Mouse (Mus musculus) spleen, postnatal 4 days (tissue): ENCODE data around the gene Psmb5.

Experiments
- DNase-seq, 2 experiments: peaks; one replicate each; pipeline ENCODE4 v3.0.0; 2022; ENCODE audit warnings: low spot score in 2 of 2

Gene Psmb5

DNA sequence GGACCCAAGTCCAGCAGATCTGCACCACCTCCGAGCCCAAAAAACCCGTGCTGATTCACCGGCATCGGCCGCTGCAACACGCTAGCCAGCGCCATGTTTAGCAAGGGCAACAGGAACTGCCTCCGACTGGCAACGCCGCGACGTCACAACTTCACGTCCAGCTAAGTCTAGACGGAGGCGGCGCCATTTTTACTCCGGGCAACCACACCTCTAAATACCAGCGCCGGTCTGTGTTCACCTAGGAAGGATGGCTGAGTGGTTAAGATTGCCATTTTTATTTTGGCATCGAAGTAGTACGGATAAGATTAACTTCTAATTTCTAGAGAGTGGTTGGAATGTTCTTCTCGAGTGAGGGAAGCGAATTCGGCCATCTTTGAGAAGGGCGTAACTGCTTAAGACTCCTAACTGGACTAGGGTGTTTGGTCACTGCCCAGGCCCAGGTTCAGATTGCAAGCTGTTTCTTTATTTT is at the start of gene Psmb5:
TSS of gene Psmb5 (minus strand) at position 126 of the 469 bp plus-strand sequence.
- DNase-seq: peak; percentile 85 to 93

DNA sequence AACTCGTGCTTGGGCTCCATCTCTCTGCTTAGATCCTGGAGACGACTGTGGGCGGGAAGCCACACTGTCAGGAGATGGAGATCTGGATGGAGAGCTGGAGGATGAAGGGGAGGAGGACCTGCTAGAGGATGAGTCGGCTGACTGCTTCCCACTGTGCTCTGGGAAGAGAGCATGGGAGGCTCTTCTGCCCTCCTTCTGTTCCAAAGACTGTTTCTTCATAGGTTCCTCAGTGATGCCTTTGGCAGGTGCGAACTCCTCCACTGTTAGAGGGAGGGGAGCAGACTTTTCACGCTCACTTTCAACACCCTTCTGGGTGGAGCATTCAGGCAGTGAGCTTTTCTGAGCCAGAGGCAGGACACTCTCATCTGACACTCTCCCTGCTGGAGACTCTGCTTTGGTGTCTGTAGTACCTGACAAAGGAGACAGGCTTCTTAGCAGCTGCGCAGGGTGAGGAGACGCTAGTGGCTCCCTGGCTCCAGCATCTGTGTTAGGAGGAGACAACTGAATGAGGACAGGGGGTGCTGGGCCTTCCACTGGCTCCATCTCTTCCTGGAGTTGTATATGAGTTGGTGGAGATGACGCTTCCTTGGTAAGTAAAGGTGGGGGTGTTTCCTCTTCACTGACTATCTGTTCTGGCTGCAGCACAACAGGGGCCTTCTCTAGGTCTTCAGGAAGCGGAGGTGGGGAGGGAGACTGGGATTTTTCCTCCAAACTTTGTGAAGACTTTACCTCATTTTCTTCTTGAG is 46.8 kb upstream of the Psmb5 start:
- DNase-seq: no peak

DNA sequence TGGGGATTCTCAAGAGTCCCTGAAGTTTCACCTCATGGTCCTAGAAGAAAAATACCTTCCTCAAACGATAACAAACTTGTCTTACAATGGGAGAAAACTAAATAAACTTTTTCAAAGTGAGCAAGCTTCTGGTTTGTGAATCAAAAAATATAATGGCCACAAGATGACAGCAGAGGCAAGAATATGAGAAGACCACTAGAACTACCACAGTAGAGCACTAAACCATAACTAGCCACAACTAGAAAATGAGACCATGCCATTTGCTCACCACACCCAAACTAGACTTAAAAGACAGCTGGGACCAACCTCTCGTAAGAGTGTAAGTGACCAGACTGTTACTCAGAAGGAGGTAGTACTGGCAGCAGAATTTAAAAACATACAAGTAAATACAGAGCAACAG is 42.2 kb upstream of the Psmb5 start:
- DNase-seq: no peak

DNA sequence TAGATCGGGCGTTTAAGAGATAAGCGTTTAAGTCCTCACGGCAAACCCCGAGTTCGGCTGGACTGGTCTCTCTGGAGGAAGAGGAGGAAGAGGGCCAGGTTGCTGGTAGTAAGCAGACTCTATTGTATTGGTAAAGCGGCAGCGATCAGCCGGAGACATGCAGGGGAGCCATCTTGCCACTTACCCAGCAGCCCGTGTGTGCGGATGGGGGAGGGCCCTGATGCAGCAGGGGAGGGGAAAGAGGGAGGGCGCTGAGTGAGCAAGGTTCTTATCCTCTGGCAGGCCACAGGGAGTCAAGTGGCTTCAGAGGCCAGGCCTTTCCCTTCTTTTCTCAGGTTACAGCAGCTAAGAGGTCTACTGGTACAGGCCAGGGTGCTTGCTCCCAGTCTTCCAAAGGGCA is 35.7 kb upstream of the Psmb5 start:
- peak; percentile 81 to 89 for DNase-seq

DNA sequence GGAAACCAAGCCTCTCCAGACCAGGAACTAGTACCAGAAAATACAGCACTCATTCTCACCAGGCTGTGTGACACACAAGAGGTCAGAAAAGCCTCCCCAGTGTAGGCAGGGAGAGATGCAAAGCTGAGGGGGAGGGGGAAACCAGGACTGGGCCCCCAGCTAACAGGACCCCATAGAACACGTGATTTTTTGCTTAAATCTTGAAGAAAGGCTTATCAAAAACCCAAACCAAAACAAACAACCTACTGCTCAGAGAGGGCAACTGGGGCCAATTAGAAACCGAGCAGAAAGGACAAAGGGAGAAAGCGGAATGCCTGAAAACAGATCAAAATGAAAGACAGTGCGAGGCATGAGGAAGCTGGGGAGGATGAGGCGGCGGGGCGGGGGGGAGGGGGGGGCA is 35.0 kb upstream of the Psmb5 start:
- DNase-seq: no peak

DNA sequence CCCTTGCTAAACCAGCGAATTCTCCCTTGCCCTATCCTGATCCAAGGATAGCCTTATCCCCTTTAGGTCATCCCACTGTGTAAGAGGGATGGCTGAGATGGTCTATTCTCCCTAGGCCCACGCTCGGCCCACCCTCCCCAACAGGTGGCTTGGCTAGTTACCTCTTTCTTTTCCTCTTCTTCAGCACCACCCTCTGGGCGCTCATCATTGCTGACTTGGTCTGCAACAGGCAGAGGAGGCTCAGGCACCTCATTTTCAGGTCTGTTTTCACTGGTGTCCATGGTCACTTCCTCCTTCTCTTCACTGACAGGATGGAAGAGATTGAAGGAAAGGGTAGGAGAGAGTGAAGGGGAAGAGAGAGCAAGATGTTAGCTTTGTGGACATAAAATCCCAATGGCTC is 33.7 kb upstream of the Psmb5 start:
- no peak for DNase-seq

DNA sequence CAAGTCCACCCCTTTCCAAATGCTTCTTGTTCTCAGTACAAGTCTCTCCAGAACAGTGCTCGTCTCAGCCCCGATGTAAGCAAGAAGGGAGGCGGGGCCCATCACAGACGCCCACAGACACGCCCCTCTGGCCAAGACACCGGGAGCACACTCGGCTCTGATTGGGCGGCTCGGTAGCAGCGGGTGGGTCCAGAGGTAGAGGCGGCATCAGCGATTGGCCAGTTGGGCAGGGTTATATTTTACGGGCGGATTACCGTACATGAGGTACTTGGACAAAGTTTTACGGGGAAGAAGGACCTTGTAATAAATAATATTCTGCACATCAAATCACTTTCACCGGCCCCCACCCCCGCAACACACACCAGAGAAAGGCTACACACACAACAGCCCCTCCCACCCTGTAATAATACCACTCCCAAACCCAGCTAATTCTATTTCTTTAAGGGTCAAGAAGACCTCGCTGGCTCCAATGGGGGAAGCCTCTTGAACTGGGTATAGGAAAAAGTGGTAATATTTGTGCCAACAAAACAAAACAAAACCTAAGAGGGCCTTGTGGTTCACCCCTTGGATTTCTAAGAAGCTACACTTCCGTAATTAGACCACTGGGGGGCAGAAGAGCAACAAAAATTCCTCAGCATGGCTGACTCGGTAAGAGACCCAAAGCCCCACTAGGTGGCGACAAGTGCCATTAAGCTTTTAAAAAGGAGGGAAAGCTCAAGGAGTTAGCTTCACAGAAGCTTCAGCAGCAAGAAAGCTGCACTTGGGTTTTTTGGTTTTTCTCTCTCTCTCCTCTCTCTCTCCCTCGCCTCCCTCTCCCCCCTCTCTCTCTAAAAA is 33.0 kb upstream of the Psmb5 start:
- DNase-seq: peak; percentile 88 to 93

DNA sequence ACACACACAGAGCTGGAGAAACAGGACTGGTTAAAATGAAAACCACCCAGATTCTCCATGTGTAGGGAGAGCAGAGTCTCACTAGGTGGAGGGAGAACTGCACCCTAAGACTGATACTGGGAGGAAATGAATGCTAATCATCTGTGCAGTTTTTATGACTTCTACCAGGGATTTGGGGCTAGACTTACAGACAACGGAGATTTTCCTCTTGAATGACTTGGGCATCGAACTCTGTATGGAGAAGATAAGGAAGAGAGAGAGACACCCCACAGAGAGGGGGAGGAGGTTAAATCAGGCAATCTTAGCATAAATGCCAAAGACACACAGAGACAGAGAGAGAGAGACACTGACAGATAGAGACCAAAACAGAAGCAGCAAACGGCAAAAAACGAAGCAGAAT is 30.1 kb upstream of the Psmb5 start:
- DNase-seq: no peak

DNA sequence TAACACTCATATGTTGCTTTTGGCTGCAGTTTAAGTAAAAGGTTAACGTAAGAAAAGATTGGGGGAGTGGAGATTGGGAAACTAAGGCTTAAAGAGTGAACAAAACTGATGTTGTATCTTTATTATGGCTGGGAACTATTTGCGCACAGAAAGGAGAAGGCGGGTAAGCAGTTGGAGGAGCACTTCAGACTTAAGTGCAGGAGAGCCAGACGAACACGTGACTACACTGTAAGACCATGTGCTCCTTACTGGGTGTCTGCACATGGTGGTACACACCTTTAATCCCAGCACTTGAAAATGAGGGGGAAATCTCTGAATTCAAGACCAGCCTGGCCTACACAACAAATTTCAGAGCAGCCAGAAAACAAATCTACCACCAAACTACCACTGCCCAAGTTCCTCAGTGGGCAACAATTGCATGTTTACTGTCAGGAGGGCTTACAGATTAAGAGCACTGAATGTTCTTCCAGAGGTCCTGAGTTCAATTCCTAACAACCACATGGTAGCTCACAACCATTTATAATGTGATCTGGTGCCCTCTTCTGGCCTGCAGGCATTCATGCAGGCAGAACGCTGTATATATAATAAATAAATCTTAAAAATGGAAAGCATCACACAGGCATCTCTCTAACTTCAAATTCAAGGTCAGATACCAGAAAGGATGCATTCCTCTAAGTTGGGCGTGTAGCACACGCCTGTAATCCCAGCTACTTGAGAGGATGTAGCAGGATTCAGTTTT is 29.2 kb upstream of the Psmb5 start:
- no peak for DNase-seq

DNA sequence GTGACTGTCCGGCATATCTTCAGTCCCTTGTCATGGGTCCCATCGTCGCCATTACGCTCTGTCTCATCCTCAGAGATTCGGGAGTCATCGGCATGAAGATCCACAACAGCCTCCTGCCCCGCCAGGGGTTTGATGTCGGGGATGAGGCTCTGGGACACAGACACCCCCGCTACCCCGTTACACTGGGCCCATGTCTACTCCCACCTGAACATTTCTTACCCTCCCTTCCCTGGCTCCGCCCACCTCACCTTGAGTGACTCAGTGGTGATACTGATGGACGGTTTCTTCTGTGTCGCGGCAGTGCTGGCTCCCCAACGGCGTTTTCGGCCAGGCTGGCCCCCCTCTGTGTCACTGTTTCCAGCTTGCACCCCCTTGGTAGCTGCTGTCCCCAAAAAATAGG is 28.6 kb upstream of the Psmb5 start:
- no peak for DNase-seq

DNA sequence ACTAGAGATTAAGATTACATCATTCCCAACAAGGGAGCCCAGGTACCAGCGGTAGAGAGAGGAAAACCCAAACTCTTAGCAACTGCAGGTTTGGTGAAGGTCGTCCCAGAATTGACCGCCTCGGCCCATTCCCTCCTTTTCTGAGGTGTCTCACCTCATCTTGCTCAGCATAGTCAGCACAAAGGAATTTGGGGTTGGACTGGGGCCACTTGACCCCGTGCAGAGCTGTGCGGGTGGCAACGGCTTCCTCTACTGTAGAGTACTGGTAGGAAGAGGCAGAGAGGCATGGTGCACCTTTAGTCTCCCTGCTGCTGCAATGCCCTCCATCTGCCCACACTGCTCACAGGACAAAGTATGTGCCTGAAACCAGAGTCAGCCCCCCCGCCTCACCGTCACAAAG is 26.5 kb upstream of the Psmb5 start:
- DNase-seq: no peak

DNA sequence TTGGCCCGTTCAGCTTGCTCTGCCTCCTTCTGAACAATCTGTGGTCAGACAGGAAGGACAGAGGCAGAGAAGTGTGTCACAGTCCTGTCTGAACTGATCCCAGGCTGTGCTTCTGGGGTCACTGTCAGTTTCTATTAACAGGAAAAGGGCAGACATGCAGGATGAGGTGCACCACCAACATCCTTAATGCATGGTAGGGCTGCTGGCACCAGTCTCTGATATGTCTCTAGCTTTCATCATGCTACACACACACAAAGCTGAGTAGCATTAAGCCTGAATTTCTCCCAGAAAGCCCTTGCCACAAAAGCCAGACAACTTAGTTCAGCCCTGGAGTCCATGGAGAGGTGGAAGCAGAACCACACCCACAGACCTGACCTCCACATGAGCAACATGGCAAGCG is 25.2 kb upstream of the Psmb5 start:
- no peak for DNase-seq

DNA sequence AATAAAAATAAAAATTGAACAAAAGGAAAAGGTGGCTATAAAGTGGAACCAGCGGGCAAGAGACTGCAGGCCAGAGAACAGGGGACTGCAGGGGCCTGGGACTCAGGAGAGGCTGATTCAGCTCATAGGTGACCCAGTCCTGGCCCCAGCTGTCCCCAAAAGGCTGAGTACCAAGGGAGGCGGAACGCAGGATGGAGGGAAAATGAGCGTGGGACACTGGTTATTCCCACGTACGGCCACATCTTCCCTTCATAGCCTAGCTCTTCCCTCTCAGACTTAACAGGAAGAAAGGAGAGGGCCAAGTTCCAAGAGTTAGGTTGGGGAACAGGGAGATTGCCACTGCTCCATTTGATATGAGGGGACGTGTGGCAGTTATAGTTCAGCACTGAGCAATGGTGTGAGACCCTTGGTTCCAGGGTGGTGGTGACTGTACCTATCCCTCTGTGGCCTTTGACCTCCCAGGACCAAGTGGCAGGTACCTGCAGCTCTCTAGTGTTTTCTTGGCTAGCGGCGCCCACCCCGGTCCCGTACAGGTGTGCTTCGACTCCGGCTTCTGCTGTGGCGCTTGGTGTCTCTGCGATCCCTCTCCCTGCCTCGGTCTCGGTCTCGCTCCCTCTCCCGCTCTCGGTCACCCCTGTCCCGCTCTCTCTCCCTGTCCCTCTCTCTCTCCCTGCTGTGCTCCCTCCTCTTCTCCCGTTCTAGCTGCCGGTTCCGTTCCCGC is 24.6 kb upstream of the Psmb5 start:
- DNase-seq: peak in 1 of 2 experiments; percentile 67

DNA sequence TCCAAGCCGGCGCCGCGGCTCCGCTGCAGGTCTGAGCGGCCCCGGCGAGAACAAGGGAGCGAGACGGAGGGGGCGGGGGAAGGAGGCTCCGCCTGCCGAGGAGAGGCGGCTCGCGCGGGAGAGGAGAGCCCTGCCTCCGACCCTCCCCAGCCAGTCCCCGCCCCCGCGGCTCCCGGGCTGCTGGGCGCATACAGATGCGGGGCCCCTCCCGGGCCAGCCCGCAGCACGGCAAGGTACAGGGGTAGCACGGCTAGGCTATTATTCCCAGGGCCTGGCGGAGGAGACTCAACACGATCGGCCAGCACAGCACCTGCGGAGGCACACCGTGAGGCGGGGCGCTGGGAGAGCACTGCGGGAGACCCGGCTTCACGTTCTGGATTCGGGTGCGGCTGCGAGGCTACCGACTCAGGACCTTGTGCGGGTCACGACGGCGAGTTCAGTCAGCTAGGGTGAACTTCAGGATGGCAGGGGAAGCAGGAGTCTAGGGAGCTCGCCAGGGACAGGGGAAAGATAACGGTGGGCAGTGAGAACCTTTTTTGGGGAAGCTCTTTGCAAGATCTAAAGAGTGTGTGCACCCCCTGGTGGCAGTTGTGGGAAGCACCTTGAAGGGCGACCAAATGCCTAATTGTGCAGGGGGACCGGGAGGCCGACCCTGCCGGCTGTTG is 23.6 kb upstream of the Psmb5 start, which contains the start of gene Cdh24:
TSS of gene Cdh24 (minus strand) at position 60 of the 665 bp plus-strand sequence.
- peak; percentile 85 to 96 for DNase-seq

DNA sequence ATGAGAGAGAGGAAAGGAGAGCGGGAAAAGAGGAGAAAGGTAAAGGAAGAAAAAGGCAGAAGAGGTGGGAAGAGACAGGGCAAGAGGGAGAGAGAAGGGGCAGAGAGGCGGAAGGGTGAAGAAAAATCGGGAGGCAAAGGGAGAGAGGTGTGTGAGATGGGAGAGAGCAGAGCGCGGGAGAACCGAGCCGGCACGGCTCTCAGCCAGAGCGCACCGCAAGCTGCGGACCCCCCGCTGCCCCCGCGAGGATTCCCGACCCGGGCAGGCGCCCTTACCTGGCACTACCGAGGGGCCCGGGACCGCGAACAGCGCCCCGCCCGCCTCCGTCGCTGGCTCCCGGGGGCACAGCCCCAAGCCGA is 23.1 kb upstream of the Psmb5 start, which contains the start of gene Gm17606:
TSS of gene Gm17606 (plus strand) at position 7 of the 359 bp plus-strand sequence.
- DNase-seq: no peak

DNA sequence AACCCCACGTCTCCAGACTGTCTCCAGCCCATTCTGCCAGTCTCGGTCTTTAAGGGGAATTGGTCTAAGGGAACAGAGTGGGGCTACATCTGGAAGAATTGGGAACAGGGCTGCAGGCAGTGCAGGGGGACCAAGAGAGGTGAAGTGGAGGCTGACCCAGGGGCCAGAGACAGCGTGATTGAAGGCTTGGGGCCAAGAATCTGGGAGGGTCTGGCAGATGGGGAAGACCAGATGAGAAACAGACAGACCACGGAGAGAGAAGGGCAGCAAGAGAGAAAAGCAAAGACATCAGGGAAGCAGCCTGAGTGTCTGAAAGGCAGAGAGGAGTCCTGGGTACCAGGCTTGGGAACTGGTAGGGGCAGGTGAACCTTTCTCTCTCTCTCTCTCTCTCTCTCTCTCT is 22.3 kb upstream of the Psmb5 start:
- no peak for DNase-seq

DNA sequence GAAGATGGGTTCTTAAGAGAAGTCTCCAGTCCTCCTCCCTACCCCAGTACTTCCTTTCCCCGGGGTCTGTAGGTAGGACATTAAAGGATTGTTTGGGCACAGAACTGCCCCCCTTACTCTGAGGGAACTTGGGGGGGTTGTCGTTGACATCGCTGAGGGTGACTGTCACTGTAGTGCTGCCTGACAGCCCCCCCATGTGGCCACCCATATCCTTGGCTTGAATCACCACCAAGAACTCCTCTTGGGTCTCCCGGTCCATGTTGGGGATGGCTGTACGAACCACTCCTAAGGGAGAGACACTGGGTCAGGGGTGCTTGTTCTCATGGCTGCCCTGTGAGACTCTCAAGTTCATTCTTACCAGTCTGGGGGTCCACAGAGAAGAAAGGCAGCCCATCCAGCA is 20.4 kb upstream of the Psmb5 start:
- DNase-seq: no peak

DNA sequence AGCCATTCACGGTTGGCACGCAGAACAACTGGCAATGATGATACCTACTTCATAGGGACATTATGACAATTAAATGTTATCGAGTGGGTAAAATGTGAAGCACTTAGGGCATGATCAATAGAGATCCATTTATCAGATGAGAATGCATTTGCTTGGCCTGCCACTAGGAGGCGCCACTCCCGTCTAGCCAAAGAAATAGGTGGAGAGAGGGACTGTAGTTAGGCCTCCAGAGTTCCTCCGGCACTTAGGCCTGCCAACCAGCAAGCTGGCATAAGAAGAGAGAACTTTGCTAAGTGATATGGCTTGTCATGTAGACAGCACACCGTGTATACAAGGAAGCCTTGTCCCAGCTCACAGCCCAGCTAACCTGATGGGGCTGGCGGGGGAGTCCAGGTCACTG is 19.1 kb upstream of the Psmb5 start:
- peak; percentile 54 to 86 for DNase-seq

DNA sequence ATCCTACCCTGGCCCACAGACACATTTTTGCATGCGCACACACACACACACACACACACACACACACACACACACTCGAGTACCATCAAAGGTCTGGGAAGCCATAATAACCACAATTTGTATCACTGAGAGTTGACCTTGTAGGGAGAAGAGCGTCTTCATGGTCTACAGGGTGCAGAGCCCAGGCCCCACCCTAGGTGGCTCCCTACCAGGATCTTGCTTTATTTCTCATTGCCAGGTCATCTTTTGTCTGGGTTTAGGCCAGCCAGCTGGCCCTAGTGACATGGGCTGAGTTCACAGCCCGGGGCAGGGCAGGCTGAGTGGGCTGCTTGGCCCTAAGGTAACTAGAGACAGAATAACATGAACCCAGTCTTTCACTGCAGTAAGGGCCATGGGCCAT is 16.4 kb upstream of the Psmb5 start:
- no peak for DNase-seq

DNA sequence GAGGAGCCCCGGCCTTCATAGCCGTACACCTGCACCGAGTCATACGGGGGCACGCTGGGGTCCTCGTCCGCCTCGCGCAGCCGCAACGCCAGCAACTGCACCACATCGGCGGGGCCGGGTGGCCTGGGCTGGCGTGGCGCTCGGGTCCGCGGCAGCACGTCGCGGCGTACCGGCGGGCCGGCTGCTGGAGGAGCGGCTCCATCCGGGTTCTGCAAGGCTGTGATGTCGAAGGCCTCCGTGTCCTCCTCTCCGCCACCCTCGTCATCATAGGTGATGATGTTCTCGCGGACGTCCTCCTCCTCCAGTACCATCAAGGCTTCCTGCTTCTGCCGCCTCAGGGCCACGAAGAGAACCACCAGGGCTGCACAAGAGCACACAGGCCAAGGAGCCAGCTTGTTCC is 14.4 kb upstream of the Psmb5 start:
- DNase-seq: no peak

DNA sequence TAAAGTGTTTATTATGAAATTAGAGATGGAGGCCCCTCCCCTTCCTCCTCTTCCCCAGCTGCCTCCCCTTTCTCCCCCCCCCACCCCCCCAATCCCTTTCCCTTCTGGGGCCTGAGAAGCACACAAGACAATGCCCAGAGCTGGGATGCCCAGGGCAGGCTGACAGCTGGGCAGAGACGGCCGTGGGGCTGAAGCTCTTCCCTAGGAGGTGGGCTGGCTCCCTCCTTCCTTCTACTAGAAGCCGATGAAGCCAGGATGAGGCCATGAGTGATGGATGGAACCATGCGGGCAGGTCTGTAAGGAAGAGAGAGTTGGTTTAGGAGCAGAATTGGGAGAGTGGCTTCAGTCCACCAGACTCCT is 13.4 kb upstream of the Psmb5 start:
- DNase-seq: no peak
